Mouse (Mus musculus) spleen, postnatal 4 days (tissue): ENCODE results near the gene Ryk.

Source experiments
- DNase-seq, 2 experiments: peaks; one replicate each; pipeline ENCODE4 v3.0.0; 2022; ENCODE audit warnings: low spot score in 2 of 2

The Ryk gene

DNA sequence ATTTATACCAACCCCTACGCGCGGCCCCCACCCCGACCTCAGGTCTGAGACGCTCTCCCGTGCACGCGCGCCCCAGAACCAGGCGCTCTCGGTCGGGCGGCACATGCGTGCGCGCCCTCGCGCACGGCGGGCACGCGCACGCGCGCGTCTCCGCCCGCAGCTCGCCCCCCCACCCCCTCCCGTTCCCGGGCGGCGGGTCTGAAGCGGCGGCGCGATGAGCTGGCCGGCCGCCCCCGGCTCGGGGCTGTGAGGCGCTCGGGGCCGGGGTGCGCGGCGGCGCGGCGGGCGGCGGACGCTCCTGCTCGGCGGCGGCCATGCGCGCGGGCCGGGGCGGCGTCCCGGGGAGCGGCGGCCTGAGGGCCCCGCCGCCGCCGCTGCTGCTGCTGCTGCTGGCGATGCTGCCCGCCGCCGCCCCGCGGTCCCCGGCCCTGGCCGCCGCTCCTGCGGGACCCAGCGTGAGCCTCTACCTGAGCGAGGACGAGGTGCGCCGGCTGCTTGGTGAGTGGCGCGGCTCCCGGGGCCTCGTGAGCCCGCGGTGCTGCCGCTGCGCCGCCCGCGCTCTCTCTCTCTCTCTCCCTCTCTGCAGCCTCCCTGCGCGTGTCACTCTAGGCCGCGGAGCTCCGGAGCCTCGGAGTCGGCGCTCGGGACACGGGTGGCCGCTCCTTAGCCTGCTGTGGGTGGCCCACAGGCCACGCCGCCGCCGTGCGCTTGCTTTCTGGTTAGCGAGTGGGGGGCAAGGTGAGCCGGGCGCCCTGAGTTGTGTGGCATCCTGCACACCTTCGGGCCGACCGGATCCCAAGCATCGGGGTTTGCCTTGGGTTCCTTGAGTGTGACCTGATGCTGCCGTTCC, at the start of gene Ryk:
Gene Ryk (plus strand): TSS at position 176 of the 850 bp plus-strand sequence.
- peak; percentile 54 to 77 for DNase-seq

- no peak for DNase-seq
These were observed 45.2 kb upstream of the Ryk start for GRCm38 (mm10) chr9:102789491-102789890.

DNA sequence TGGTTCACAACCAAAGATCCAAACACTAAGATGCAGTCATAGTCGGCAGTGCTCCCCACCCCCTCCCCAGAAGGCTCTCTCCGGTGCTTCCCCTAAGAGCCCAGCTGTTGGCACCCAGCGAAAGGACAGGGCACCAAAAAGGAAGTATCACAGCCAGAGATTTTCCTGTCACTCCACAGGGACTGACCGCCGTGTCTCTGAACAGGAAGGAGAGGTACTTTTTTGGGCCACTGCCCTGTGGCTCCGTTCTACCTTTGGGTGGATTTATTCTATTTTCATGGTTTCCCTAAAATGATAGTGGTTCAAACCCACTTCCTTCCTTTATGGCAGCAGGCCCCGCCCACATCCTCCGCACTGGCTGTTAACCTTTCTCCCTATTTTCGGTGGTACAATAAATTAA, 42.9 kb upstream of the Ryk start:
- DNase-seq = no peak

GRCm38 (mm10) chr9:102792836-102793235, 41.9 kb upstream of the Ryk start:
- no peak for DNase-seq

DNA sequence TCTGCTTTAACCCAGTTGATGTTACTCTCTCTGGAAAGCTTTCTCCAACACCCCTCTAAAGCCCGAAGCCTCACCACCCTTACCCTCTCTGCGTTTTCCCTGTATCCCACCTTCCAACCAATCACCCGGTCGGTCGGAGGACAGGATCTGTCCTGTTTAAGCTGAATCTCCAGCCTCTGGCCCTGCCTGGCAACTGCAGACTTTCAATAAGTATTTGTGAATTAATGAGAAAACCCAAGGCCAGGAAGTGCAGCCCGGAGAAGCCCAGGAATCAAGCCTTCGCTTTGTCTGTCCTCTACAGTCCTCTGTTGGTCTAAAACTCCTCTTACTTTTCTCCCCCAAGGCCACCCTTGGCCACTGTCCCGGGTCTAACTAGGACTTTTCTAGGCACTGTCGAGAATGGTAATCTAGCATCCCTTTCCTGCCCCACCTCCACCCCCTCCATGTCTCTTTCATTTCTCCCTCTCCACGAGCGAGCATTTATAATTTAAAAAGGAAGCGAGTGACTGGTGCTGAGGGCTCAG, 41.4 kb upstream of the Ryk start:
- no peak for DNase-seq

GRCm38 (mm10) chr9:102798406-102798805, 36.3 kb upstream of the Ryk start:
- no peak for DNase-seq

DNA sequence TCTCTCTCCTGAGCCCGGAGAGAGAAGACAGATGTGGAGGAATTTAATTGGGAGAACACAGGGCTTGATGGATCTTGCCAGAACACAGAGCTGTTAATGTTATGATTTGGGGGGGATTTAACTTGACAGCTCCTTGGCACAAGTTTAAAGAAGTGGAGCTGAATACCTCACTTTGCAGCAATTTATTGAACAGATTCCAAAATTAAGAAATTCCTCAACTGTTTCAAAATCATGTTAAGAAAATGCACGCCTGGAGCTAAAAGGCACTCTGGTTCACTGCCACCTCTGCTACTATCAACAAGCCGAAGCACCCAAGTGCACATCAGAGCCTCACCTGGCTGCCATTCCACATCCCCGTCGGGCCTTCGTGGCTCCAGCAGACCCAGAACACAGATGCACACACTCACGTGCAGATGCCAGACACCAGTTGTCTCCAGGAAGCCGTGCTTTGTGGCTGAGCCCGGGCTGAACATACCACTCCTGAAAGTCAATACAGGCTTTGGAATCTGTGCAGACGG, 28.6 kb upstream of the Ryk start:
- no peak for DNase-seq

DNA sequence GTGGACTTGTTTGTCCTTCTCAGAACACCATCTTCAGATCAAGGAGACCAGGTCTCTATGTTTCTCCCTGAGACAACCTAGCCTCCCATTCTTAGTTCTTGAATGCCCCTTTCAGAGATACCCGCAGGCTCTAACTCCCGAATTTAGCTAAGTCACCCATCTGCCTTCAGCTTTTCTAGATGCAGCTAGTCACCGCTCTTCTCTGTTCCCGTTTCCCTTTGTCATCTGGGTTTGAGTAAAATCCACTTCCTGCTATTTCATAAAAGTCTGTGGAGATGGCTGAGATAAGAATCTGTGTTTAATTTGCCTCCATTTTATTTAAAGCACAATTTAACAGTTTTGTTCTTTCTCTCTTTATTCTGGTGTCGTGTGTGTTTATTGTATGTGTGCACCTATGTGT, 23.5 kb upstream of the Ryk start:
- DNase-seq = no peak

GRCm38 (mm10) chr9:102818228-102818627, 16.5 kb upstream of the Ryk start:
- DNase-seq = no peak

DNA sequence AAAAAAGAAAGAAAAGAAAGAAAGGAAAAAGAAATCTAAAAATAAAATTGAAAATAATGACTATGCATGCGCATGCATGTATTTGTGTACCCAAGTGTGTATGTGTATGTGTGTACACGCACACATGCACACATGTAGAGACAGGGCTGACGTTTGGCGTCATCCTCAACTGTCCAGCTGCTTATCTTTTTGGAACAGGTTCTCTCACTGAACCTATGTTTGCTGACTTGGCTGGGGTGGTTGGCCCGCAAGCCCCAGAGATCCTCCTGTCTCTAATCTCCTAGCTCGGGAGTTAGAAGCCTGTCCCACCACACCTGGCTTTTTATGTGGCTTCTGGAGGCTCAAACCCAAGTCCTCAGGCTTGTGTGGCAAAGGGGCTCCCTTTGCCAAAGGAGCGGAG, 6.1 kb upstream of the Ryk start:
- no peak for DNase-seq

DNA sequence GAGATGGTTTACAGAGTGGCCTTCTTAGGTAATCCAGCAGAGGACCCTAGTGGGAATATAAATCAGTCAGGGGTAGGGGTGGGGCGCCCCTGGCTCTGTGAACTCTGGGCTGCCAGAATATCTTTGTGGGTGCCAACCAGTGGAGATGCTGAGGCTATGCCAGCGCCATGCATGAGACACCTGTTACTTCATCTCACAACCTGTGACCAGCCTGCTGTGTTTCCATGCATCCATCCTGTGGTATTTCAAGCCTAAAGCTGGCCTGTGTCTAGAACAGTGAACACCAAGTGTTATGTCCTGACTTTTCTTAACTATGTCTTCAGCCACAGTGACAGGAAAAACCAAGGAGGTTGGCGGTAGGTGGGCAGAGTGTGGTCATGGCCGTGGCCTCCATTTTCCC, 3.2 kb upstream of the Ryk start:
- no peak for DNase-seq

GRCm38 (mm10) chr9:102834414-102834741, 339 bp upstream of the Ryk start:
- no peak for DNase-seq

- DNase-seq = no peak
These were observed 1.6 kb downstream of the Ryk start for GRCm38 (mm10) chr9:102836279-102836678.

DNA sequence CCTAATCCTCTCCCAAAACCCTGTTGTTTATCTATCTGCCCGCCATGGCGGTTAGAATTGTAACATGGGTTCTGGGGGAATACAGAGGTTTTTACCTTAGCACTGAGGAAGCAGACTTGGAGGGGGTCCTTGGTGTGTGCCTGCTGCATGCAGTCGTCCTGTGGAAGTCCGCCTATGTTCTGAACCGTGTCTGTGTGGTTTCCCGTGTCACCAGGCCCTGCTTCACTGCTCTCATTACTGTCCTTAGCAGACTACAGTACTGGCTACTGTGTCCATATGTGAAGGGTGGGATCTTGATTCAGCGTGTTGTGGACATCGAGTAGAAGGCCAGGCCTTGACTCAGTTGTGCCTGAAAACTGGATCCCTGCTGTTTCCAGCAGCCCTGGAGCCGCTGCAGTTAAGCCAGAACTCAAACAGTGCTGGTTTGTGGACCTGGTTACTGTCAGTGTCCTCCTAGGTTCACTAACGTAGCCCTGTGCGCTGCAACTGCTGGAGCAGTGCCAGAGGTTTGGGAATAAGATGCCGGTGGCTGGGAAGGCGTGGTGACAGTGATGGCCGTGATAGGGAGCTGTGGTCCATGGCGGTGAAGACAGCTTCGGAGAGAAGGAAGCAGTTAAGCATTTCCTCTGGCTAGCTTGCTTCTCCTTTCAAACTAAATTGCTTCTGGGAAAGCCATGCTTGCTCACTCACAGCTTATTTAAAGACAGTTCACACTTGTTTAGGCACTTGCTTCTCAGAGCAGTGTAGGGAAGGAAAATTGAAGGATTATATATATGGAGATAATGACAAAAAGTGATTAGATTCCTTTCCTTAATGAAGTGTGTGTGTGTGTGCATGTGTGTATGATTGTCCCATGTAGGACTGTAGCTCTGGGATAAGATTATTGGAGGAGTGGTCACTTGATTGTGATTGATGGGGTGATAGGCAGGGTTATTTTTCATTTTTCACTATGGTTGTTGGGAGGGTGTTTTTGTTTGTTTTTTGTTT, 6.4 kb downstream of the Ryk start:
- peak in 1 of 2 experiments; percentile 43 for DNase-seq

GRCm38 (mm10) chr9:102841832-102842231, 7.1 kb downstream of the Ryk start:
- DNase-seq = no peak

DNA sequence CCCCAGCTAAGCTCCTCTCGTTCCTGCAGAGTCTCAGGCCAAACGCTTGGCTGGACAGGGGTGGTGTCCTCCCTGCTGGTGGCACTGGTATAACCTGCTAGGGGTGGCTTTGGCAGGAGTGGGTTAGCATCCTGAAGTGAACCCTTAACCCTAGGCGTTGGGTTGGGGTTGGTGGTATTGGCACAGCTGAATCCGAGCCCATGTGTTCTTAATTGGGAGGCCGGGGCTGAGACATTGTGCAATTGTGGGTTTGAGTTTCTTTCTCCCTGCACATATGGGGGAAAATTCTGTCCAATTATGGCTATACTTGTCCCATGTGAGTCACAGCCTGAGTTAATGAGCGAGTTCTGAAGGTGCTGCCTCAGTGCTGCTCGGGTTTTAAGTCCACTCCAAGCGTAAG, 7.8 kb downstream of the Ryk start:
- no peak for DNase-seq

DNA sequence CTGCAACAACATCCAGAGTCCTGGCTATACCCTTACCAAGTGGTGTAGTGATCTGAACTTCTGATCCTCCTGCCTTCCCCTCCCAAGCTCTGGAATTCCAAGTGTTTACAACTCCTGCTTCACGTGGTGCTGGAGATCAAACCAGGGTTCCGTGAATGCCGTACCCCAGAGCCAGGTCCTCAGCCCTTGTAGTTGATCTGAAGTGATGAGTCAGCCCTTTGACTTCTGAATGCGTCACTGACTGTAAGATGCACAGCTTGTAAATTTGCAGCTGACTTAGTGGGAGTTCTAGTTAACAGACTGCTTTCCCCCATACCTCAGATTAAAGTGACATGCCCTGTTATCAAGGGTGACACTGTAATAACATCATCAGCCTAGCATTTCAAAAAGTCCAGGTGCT, 8.9 kb downstream of the Ryk start:
- DNase-seq = no peak

DNA sequence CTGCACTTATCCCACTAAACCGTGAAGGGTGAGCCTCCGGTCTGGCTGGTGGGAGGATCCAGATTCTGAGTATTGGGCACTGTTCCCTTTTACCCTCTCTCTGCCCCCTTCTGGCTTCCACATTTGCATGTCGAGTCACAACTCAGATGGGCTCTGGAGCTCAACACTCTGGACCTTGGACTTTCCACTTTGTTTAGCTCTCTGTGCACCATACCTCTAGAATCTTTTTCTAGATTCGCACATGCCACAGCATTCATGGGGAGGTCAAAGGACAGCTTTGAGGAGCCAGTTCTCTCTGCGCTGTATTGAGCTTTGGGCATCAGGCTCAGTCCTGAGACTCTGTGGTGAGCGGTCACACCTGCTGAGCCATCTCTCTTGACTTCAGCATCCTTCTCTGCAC, 11.1 kb downstream of the Ryk start:
- no peak for DNase-seq

GRCm38 (mm10) chr9:102846348-102846747, 11.6 kb downstream of the Ryk start:
- no peak for DNase-seq

GRCm38 (mm10) chr9:102852076-102853022, 17.6 kb downstream of the Ryk start:
- DNase-seq = no peak

DNA sequence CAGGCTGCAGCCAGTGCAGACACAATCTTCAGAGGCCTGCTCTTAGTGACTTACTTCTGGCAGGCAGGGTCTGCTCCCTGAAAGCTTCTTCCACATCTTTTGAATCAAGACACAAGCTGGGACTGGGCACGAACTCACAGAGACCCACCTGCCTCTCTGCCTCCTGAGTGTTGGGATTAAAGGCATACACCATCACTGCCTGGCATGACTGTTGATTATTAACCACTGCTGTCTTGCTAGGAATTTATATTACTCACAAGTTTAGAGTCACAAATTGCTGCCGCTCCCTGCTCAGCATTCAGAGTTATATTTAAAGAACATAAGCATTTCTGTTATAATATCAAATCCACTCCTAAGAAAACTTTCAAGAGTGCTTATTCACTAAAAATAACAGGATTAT, 23.1 kb downstream of the Ryk start:
- DNase-seq = no peak
